Mouse (Mus musculus) myocyte (in vitro differentiated cells): ENCODE results near the gene B3gntl1.

Experiments
- CEBPB ChIP-seq: IDR thresholded peaks from 2 replicates; pipeline ENCODE4 v1.6.1; 2011; ENCODE audit warnings: mild to moderate bottlenecking, moderate library complexity; ENCODE audit not compliant: poor library complexity, insufficient read depth, severe bottlenecking
- E2F4 ChIP-seq: IDR thresholded peaks from one replicate; pipeline ENCODE4 v1.6.1; 2011; ENCODE audit warnings: mild to moderate bottlenecking, control low read depth, moderate library complexity; ENCODE audit not compliant: insufficient read depth
- MAX ChIP-seq: IDR thresholded peaks from one replicate; pipeline ENCODE4 v1.6.1; 2011; ENCODE audit warnings: low read depth, mild to moderate bottlenecking, control low read depth
- POLR2A ChIP-seq: IDR thresholded peaks from one replicate; pipeline ENCODE4 v1.6.1; 2011; ENCODE audit warnings: low read depth, mild to moderate bottlenecking, control low read depth, moderate library complexity; ENCODE audit not compliant: insufficient read length
- POLR2AphosphoS2 ChIP-seq: IDR thresholded peaks from one replicate; pipeline ENCODE4 v1.6.1; 2011; ENCODE audit warnings: low read depth, control low read depth; ENCODE audit not compliant: insufficient read length
- REST ChIP-seq: IDR thresholded peaks from one replicate; pipeline ENCODE4 v1.6.1; 2011; ENCODE audit warnings: mild to moderate bottlenecking, control low read depth, moderate library complexity; ENCODE audit not compliant: insufficient read depth, insufficient read length
- SRF ChIP-seq: IDR thresholded peaks from one replicate; pipeline ENCODE4 v1.6.1; 2011; ENCODE audit warnings: low read depth; ENCODE audit not compliant: control insufficient read depth, insufficient read length
- TCF12 ChIP-seq: IDR thresholded peaks from one replicate; pipeline ENCODE4 v1.6.1; 2011; ENCODE audit warnings: mild to moderate bottlenecking, control low read depth; ENCODE audit not compliant: poor library complexity, insufficient read depth, severe bottlenecking
- TCF3 ChIP-seq: IDR thresholded peaks from one replicate; pipeline ENCODE4 v1.6.1; 2011; ENCODE audit warnings: low read depth, control low read depth; ENCODE audit not compliant: insufficient read length
- USF1 ChIP-seq: IDR thresholded peaks from one replicate; pipeline ENCODE4 v1.6.1; 2011; ENCODE audit warnings: low read depth, mild to moderate bottlenecking, control low read depth, moderate library complexity

- TF ChIP-seq POLR2A (no peak), POLR2AphosphoS2 (no peak), E2F4 (no peak), TCF12 (no peak), REST (no peak), CEBPB (no peak), SRF (no peak), TCF3 (no peak), USF1 (no peak), MAX (no peak)
Observed at GRCm38 (mm10) chr11:121597254-121597653, 75.7 kb downstream of the B3gntl1 start.
